Mouse (Mus musculus): ENCODE measurements around the gene Hdac5. TPM values are rescaled to one million over a fixed set of nuclear protein-coding genes. Genes with fewer than 3 reads are reported as not detected.
"Not testable (repeated sequence)": the region's sequence is repeated elsewhere in the genome, so short reads cannot be mapped to it uniquely, and the experiment has no call there.

Hdac5 gene
- polyA plus RNA-seq, 1 experiment from 2014 or later = 104 TPM

GRCm38 (mm10) chr11:102158024-102158423 lies 71.9 kb downstream of the Hdac5 start:
- H3K9me3 ChIP-seq; H3K27me3 ChIP-seq (replicated peaks); H3K27ac ChIP-seq; H3K4me3 ChIP-seq; H3K4me2 ChIP-seq (replicated peaks); H3K9ac ChIP-seq; ATAC-seq (ENCODE audit: low FRiP score, low read depth): not testable (repeated sequence)
- Histone ChIP-seq H3K4me1 (peaks cover 14% of the 10 kb centered on the region), H3K36me3 (peaks cover 35% of the 10 kb centered on the region)
- WGBS = 86% methylated on average over 2 of the region's 2 CpGs

- Histone ChIP-seq H3K4me3 (no peak overlapping the region), H3K27me3 (replicated peaks) (no peaks in the 10 kb centered on the region), H3K36me3 (peaks cover 31% of the 10 kb centered on the region), H3K9ac (no peak overlapping the region), H3K4me1 (peaks cover 14% of the 10 kb centered on the region), H3K9me3 (no peaks in the 10 kb centered on the region), H3K27ac (no peak overlapping the region), H3K4me2 (replicated peaks) (peak overlapping the region; percentile 80)
- ATAC-seq (ENCODE audit: low FRiP score, low read depth) = 0 out of 2 replicates have a peak, but pooled peaks have one; percentile 3
- WGBS = 12% methylated on average over 1 of the region's 1 CpGs
Observed at GRCm38 (mm10) chr11:102156786-102157089, 73.2 kb downstream of the Hdac5 start.

GRCm38 (mm10) chr11:102156039-102156785 lies 73.8 kb downstream of the Hdac5 start, which contains the start of gene Tmem101:
Gene Tmem101, minus strand, starts transcription at chr11:102156404.
- WGBS = under 1% methylated on average over 37 of the region's 37 CpGs
- Histone ChIP-seq H3K4me3 (peak within 1 kb of the TSS; percentile 79), H3K4me1 (peaks cover 14% of the 10 kb centered on the region), H3K9ac (peak within 1 kb of the TSS; percentile 70), H3K4me2 (replicated peaks) (peak within 1 kb of the TSS; percentile 80), H3K27me3 (replicated peaks) (no peaks in the 10 kb centered on the region), H3K9me3 (no peaks in the 10 kb centered on the region), H3K27ac (0 out of 2 replicates have a peak within 1 kb of the TSS, but pooled peaks have one; percentile 43), H3K36me3 (peaks cover 28% of the 10 kb centered on the region)
- peak; percentile 90 for ATAC-seq (ENCODE audit: low FRiP score, low read depth)

GRCm38 (mm10) chr11:102147213-102147989 lies 82.6 kb downstream of the Hdac5 start:
- no peaks in the 10 kb centered on the region for H3K9me3 ChIP-seq
- no peak for ATAC-seq (ENCODE audit: low FRiP score, low read depth)
- H3K4me2 ChIP-seq (replicated peaks) = no peak overlapping the region
- 13% methylated on average over 34 of the region's 34 CpGs for WGBS
- peaks cover 15% of the 10 kb centered on the region; the same call in 1 of the 2 replicates for H3K4me1 ChIP-seq
- no peak overlapping the region for H3K9ac ChIP-seq
- peaks cover 67% of the 10 kb centered on the region for H3K27me3 ChIP-seq (replicated peaks)
- no peak overlapping the region for H3K27ac ChIP-seq
- no peak overlapping the region for H3K4me3 ChIP-seq
- peaks cover 1% of the 10 kb centered on the region for H3K36me3 ChIP-seq

GRCm38 (mm10) chr11:102146531-102146930 lies 83.4 kb downstream of the Hdac5 start:
- Histone ChIP-seq H3K4me2 (replicated peaks) (no peak overlapping the region), H3K9me3 (no peaks in the 10 kb centered on the region), H3K27ac (no peak overlapping the region), H3K4me1 (peaks cover 15% of the 10 kb centered on the region; the same call in 1 of the 2 replicates), H3K27me3 (replicated peaks) (peaks cover 67% of the 10 kb centered on the region), H3K4me3 (no peak overlapping the region), H3K36me3 (no peaks in the 10 kb centered on the region), H3K9ac (no peak overlapping the region)
- 11% methylated on average over 17 of the region's 17 CpGs for WGBS
- 0 out of 2 replicates have a peak, but pooled peaks have one; percentile 21 for ATAC-seq (ENCODE audit: low FRiP score, low read depth)

- Histone ChIP-seq H3K36me3 (no peaks in the 10 kb centered on the region), H3K4me2 (replicated peaks) (peak overlapping the region; percentile 51), H3K27me3 (replicated peaks) (peaks cover 67% of the 10 kb centered on the region), H3K9me3 (no peaks in the 10 kb centered on the region), H3K4me1 (peaks cover 15% of the 10 kb centered on the region; the same call in 1 of the 2 replicates), H3K4me3 (no peak overlapping the region), H3K9ac (no peak overlapping the region), H3K27ac (no peak overlapping the region)
- WGBS = 3% methylated on average over 16 of the region's 16 CpGs
- ATAC-seq (ENCODE audit: low FRiP score, low read depth) = no peak
Observed at GRCm38 (mm10) chr11:102146005-102146404, 84.0 kb downstream of the Hdac5 start.

- Histone ChIP-seq H3K4me3 (peak within 1 kb of the TSS; percentile 22; the same call in 1 of the 2 replicates), H3K4me2 (replicated peaks) (peak within 1 kb of the TSS; percentile 51), H3K27ac (no peak within 1 kb of the TSS), H3K36me3 (no peaks in the 10 kb centered on the region), H3K27me3 (replicated peaks) (peaks cover 67% of the 10 kb centered on the region), H3K4me1 (peaks cover 15% of the 10 kb centered on the region; the same call in 1 of the 2 replicates), H3K9me3 (no peaks in the 10 kb centered on the region), H3K9ac (0 out of 2 replicates have a peak within 1 kb of the TSS, but pooled peaks have one; percentile 18)
- WGBS = 3% methylated on average over 50 of the region's 50 CpGs
- no peak for ATAC-seq (ENCODE audit: low FRiP score, low read depth)
Observed at GRCm38 (mm10) chr11:102145471-102146001, 84.4 kb downstream of the Hdac5 start, which contains the start of gene Nags. Gene Nags, plus strand, starts transcription at chr11:102145513.

GRCm38 (mm10) chr11:102144957-102145470 lies 85.0 kb downstream of the Hdac5 start:
- 22% methylated on average over 13 of the region's 13 CpGs for WGBS
- no peak for ATAC-seq (ENCODE audit: low FRiP score, low read depth)
- H3K4me1 ChIP-seq = peaks cover 15% of the 10 kb centered on the region; the same call in 1 of the 2 replicates
- H3K9ac ChIP-seq = 0 out of 2 replicates have a peak overlapping the region, but pooled peaks have one; percentile 18
- H3K36me3 ChIP-seq = no peaks in the 10 kb centered on the region
- no peaks in the 10 kb centered on the region for H3K9me3 ChIP-seq
- peak overlapping the region; percentile 51 for H3K4me2 ChIP-seq (replicated peaks)
- peak overlapping the region; percentile 22; the same call in 1 of the 2 replicates for H3K4me3 ChIP-seq
- H3K27ac ChIP-seq = no peak overlapping the region
- H3K27me3 ChIP-seq (replicated peaks) = peaks cover 67% of the 10 kb centered on the region

Small RNAs within 50 kb of the gene (microRNA-seq; reads per million reads assigned to microRNA genes)
- 2.0 reads per million for gene Mir8101

Other genes starting within 250 kb of the Hdac5 start
- gene Cfap97d1, start 245.9 kb downstream of the Hdac5 start, polyA plus RNA-seq (2016; fragmentation: Nextera tagmentation; extraction: Ambion mirVana) = not detected in 2 replicates
- gene Dusp3, start 243.2 kb downstream of the Hdac5 start, polyA plus RNA-seq (2016; fragmentation: Nextera tagmentation; extraction: Ambion mirVana) = 13.0 and 15.6 TPM in 2 replicates
- gene Mpp3, start 201.7 kb downstream of the Hdac5 start, polyA plus RNA-seq (2016; fragmentation: Nextera tagmentation; extraction: Ambion mirVana) = 45.2 and 47.2 TPM in 2 replicates
- gene Cd300lg, start 188.7 kb downstream of the Hdac5 start, polyA plus RNA-seq (2016; fragmentation: Nextera tagmentation; extraction: Ambion mirVana) = 0.46 and 0.49 TPM in 2 replicates
- 23.9 and 25.4 TPM in 2 replicates for gene Mpp2, start 141.7 kb downstream of the Hdac5 start, polyA plus RNA-seq (2016; fragmentation: Nextera tagmentation; extraction: Ambion mirVana)
- gene Ppy, start 128.8 kb downstream of the Hdac5 start, polyA plus RNA-seq (2016; fragmentation: Nextera tagmentation; extraction: Ambion mirVana) = not detected in 2 replicates
- gene Pyy, start 122.3 kb downstream of the Hdac5 start, polyA plus RNA-seq (2016; fragmentation: Nextera tagmentation; extraction: Ambion mirVana) = 1.1 TPM in 1 of 2 replicates, not detected in the other
- not detected in 2 replicates for gene Nags, start 84.7 kb downstream of the Hdac5 start, polyA plus RNA-seq (2016; fragmentation: Nextera tagmentation; extraction: Ambion mirVana)
- 35.3 and 37.3 TPM in 2 replicates for gene Tmem101, start 73.8 kb downstream of the Hdac5 start, polyA plus RNA-seq (2016; fragmentation: Nextera tagmentation; extraction: Ambion mirVana)
- gene Lsm12, start 44.9 kb downstream of the Hdac5 start, polyA plus RNA-seq (2016; fragmentation: Nextera tagmentation; extraction: Ambion mirVana) = 87.0 and 112 TPM in 2 replicates
- gene G6pc3, start 40.5 kb downstream of the Hdac5 start, polyA plus RNA-seq (2016; fragmentation: Nextera tagmentation; extraction: Ambion mirVana) = 29.6 and 30.8 TPM in 2 replicates
- 10.0 and 11.6 TPM in 2 replicates for gene BC030867, start 18.7 kb upstream of the Hdac5 start, polyA plus RNA-seq (2016; fragmentation: Nextera tagmentation; extraction: Ambion mirVana)
- not detected in 2 replicates for gene Asb16, start 38.6 kb upstream of the Hdac5 start, polyA plus RNA-seq (2016; fragmentation: Nextera tagmentation; extraction: Ambion mirVana)
- gene Tmub2, start 54.8 kb upstream of the Hdac5 start, polyA plus RNA-seq (2016; fragmentation: Nextera tagmentation; extraction: Ambion mirVana) = 71.3 and 75.6 TPM in 2 replicates
- 27.5 and 27.6 TPM in 2 replicates for gene Atxn7l3, start 66.5 kb upstream of the Hdac5 start, polyA plus RNA-seq (2016; fragmentation: Nextera tagmentation; extraction: Ambion mirVana)
- gene Ubtf, start 89.6 kb upstream of the Hdac5 start, polyA plus RNA-seq (2016; fragmentation: Nextera tagmentation; extraction: Ambion mirVana) = 98.7 and 101 TPM in 2 replicates
- gene Slc4a1, start 136.0 kb upstream of the Hdac5 start, polyA plus RNA-seq (2016; fragmentation: Nextera tagmentation; extraction: Ambion mirVana) = 18.8 and 23.6 TPM in 2 replicates
- 152 and 171 TPM in 2 replicates for gene Rundc3a, start 163.2 kb upstream of the Hdac5 start, polyA plus RNA-seq (2016; fragmentation: Nextera tagmentation; extraction: Ambion mirVana)
- gene Slc25a39, start 177.8 kb upstream of the Hdac5 start, polyA plus RNA-seq (2016; fragmentation: Nextera tagmentation; extraction: Ambion mirVana) = 148 and 162 TPM in 2 replicates
- 75.2 and 86.1 TPM in 2 replicates for gene Grn, start 200.1 kb upstream of the Hdac5 start, polyA plus RNA-seq (2016; fragmentation: Nextera tagmentation; extraction: Ambion mirVana)
- gene Fam171a2, start 217.5 kb upstream of the Hdac5 start, polyA plus RNA-seq (2016; fragmentation: Nextera tagmentation; extraction: Ambion mirVana) = 23.3 and 23.7 TPM in 2 replicates
- gene Itga2b, start 240.0 kb upstream of the Hdac5 start, polyA plus RNA-seq (2016; fragmentation: Nextera tagmentation; extraction: Ambion mirVana) = 7.0 and 7.6 TPM in 2 replicates